Mouse (Mus musculus): ENCODE results near the gene Chordc1.
A peak's percentile ranks its signal among the peaks of the same experiment; 100 is the strongest.
"Not testable (repeated sequence)": the region's sequence is repeated elsewhere in the genome, so short reads cannot be mapped to it uniquely, and the experiment has no call there.

Gene Chordc1

GRCm38 (mm10) chr9:18291571-18292429, at the start of gene Chordc1:
Gene Chordc1 (plus strand): TSS chr9:18292125.
- peak; percentile 95 to 97 for DNase-seq

DNA sequence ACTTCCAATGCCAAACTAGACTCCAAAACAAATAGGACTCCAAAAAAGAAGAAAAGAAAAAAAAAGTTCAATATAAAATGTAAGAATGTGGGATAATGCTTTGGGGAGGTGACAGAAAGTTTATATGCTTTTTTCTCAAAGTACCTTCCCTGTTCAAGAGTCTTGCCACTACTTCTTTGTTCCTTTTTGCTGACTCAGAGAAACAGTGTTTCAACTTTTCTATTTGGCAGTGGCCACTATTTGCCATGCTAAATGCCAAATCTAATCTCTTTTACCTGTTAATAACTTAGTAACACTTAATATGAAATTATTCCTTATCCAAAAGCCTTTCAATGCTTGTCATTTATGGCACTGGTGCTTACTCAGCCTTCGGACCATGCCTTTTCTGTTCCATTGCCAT, 16.0 kb upstream of the Chordc1 start:
- no peak for DNase-seq

- no peak for DNase-seq
Measured at GRCm38 (mm10) chr9:18276844-18277243, 15.1 kb upstream of the Chordc1 start.

GRCm38 (mm10) chr9:18277497-18277896, 14.4 kb upstream of the Chordc1 start:
- no peak for DNase-seq

- not testable (repeated sequence) for DNase-seq
Measured at GRCm38 (mm10) chr9:18278693-18279092, 13.2 kb upstream of the Chordc1 start.

DNA sequence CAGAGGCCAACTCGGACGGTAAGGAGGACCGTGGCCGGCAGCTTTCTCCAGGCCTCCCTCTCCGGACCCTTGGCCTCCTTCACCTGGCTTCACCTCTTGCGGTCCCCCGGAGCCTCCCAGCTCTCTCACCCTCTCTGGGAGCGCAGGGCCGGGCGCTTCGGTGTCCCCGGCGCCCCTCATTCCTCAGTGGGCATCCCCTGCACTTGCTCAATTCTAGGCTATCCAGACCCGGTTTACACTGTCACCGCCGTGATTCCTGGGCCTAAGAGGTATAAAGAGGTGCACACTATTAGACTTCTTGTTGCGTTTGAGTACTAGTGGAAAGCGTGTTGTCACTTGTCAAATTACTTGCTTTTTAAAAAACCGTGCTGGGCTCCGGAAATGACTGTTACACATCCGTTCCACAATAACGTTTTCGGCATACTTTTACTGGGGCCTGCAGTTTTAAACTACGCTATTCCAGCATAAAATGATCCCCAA, 558 bp downstream of the Chordc1 start:
- no peak for DNase-seq

DNA sequence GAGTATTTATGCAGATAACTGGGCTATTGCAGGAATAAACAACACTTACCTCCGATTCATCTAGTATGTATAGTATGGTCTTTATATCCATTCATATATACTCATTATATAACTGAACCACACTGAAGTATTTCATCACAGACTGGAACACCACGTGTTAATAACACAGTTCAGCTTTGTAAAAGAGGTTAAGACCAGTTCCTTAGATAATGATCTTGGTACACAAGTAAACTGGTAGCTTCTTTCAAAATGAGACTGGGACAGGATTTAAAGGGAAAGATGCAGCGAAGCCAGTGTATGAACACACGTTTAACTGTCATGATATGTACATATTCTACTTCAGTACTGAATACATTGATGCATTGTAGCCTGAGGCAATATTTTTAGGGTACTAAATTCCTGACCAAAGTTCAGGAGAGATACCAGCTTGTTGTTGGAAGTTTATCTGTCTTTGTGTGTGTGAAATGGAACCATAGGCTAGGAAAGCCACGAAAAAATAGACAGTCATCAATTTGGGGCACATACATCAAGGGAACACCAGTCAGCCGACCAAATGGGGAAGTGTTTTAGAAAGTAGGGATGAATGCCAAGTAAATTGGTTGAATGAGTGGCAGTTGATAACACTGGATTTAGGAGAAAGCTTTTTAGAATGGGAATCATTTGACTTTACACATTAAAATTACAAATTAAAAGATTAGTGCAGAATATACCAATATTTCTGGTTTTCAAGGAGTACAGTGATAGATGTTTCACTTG, 1.3 kb downstream of the Chordc1 start:
- no peak for DNase-seq

DNA sequence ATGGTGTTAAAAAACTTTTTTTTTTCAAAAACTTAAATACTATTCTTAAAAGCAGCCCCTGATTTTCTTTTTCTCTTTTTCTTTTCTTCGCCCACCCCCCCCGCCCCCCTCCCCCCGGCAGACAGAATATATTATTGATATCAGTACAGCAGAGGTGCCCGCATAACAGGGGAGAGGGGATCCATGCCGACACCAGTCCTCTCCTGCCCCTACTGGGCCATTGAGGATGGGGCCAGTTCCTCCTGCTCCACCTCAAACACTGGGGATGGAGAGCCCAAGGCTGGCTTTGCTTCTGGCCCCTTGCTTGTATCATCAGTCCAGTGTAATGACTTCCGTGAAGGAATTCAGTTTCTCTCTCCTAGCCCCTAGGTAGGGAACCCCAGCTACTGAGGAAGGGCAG, 6.4 kb downstream of the Chordc1 start:
- peak in 1 of 2 experiments; percentile 30 for DNase-seq

- DNase-seq, result no peak
Measured at GRCm38 (mm10) chr9:18319990-18320389, 28.1 kb downstream of the Chordc1 start.
